ENCODE assay signal across 25 mouse cellular contexts in the genomic region with DNA sequence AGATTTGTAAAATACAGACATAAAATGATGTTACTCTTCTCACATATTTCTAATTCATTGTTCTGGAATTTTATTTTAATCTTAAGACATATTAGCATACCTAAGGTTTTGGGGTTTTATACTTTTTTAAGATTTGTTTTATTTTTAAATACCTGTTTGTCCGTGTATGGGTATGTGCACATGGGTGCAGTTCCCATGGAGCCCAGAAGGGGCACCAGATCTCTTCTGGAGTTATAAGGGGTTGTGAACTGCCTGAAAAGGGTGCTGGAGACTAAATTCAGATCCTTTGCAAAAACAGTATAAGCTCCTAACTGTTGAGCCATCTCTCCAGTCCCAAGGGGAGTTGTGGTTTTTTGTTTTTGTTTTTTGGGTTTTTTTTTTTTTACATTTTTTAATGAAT.
A peak's percentile ranks its signal among the peaks of the same experiment; 100 is the strongest.
DNase-seq lines count a peak whose midpoint lies in the region; ATAC-seq and TF ChIP-seq lines count a peak whose summit lies in the region.
"Had no signal": no experiment of that assay in that cellular context is flagged by ENCODE, and none has a peak within 500 bp of the region (broad histone marks: within the 10 kb centered on the region; RNA-seq: fewer than 3 reads in every experiment).

No protein-coding gene starts in this region.

- in situ Hi-C loops in Patski (cut with MboI; ENCODE audit: low pct_unique_long_range_greater_than_20kb): no loop called here

- H3K9ac ChIP-seq in midbrain, postnatal 0 days (replicated peaks; ENCODE audit: low read length, poor library complexity, severe bottlenecking): no peak overlapping the region
- H3K9ac ChIP-seq in midbrain, embryonic 14.5 days (replicated peaks; ENCODE audit: low read length): no peak overlapping the region
- no peak overlapping the region for H3K9ac ChIP-seq in stomach, postnatal 0 days (ENCODE audit: low read length)
- H3K9ac ChIP-seq: embryonic facial prominence, embryonic 15.5 days; hindbrain, embryonic 12.5 days; limb, embryonic 13.5 days; midbrain, embryonic 13.5 days had no signal

- H3K27me3 ChIP-seq in midbrain, postnatal 0 days (ENCODE audit: insufficient read depth, low read length): no peaks in the 10 kb centered on the region
- no peaks in the 10 kb centered on the region for H3K27me3 ChIP-seq in midbrain, embryonic 14.5 days (ENCODE audit: control insufficient read depth, insufficient read depth, low read length)
- H3K27me3 ChIP-seq in Patski: no peaks in the 10 kb centered on the region
- H3K27me3 ChIP-seq in stomach, postnatal 0 days (ENCODE audit: control insufficient read depth, insufficient read depth, low read length): no peaks in the 10 kb centered on the region
- H3K27me3 ChIP-seq: CH12.LX; embryonic facial prominence, embryonic 15.5 days; hindbrain, embryonic 12.5 days; limb, embryonic 13.5 days; midbrain, embryonic 13.5 days had no signal

- POLR2A ChIA-PET in Patski (lab: Charles Lee): no interaction called here

- CTCF ChIA-PET in Patski (lab: Charles Lee): no interaction called here

- TF ChIP-seq CTCF in layer of hippocampus, adult 2 months (conservative IDR thresholded peaks at IDR 0.05): peak; percentile 55
- TF ChIP-seq CTCF in midbrain, postnatal 0 days (IDR thresholded peaks at IDR 0.05): peak; percentile 36; the same call in 1 of the 2 replicates
- TF ChIP-seq CTCF in Patski (IDR thresholded peaks at IDR 0.05): peak; percentile 52
- TF ChIP-seq CTCF in stomach, postnatal 0 days (IDR thresholded peaks at IDR 0.05; ENCODE audit: low read depth): peak; percentile 43

- H3K4me3 ChIP-seq in layer of hippocampus, adult 2 months: no peak overlapping the region
- no peak overlapping the region for H3K4me3 ChIP-seq in midbrain, postnatal 0 days (ENCODE audit: low read depth, low read length)
- H3K4me3 ChIP-seq in midbrain, embryonic 14.5 days (replicated peaks; ENCODE audit: low read depth, low read length): no peak overlapping the region
- H3K4me3 ChIP-seq in stomach, postnatal 0 days (ENCODE audit: low read depth, low read length): no peak overlapping the region
- H3K4me3 ChIP-seq: embryonic facial prominence, embryonic 15.5 days; hindbrain, embryonic 12.5 days; limb, embryonic 13.5 days; midbrain, embryonic 13.5 days; myocyte had no signal

- H3K4me2 ChIP-seq in midbrain, postnatal 0 days (ENCODE audit: low read depth, low read length, poor library complexity, severe bottlenecking): no peak overlapping the region
- H3K4me2 ChIP-seq in midbrain, embryonic 14.5 days (ENCODE audit: low read length): no peak overlapping the region
- no peak overlapping the region for H3K4me2 ChIP-seq in stomach, postnatal 0 days (replicated peaks; ENCODE audit: low read depth)
- H3K4me2 ChIP-seq: embryonic facial prominence, embryonic 15.5 days; heart, embryonic 11.5 days; hindbrain, embryonic 12.5 days; limb, embryonic 13.5 days; midbrain, embryonic 13.5 days had no signal

- ATAC-seq in midbrain, postnatal 0 days (ENCODE audit: low FRiP score): no peak
- no peak for ATAC-seq in midbrain, embryonic 14.5 days (ENCODE audit: low FRiP score, low TSS enrichment)
- ATAC-seq in Patski: no peak
- no peak for ATAC-seq in stomach, postnatal 0 days (ENCODE audit: low FRiP score, low TSS enrichment)
- ATAC-seq: midbrain, embryonic 13.5 days had no signal

- H3K9me3 ChIP-seq in midbrain, postnatal 0 days (ENCODE audit: low read length): no peaks in the 10 kb centered on the region
- 0 out of 2 replicates have a peak, but pooled peaks cover 2% of the 10 kb centered on the region for H3K9me3 ChIP-seq in midbrain, embryonic 14.5 days (ENCODE audit: control insufficient read depth, low read length)
- no peaks in the 10 kb centered on the region for H3K9me3 ChIP-seq in stomach, postnatal 0 days (ENCODE audit: control insufficient read depth, low read length)
- H3K9me3 ChIP-seq: embryonic facial prominence, embryonic 15.5 days; hindbrain, embryonic 12.5 days; limb, embryonic 13.5 days; midbrain, embryonic 13.5 days had no signal

- H3K36me3 ChIP-seq in midbrain, postnatal 0 days (ENCODE audit: insufficient read depth, low read length): no peaks in the 10 kb centered on the region
- no peaks in the 10 kb centered on the region for H3K36me3 ChIP-seq in midbrain, embryonic 14.5 days (ENCODE audit: control insufficient read depth, insufficient read depth, low read length)
- H3K36me3 ChIP-seq in stomach, postnatal 0 days (ENCODE audit: control insufficient read depth, insufficient read depth, low read length): no peaks in the 10 kb centered on the region
- H3K36me3 ChIP-seq: embryonic facial prominence, embryonic 15.5 days; hindbrain, embryonic 12.5 days; limb, embryonic 13.5 days; midbrain, embryonic 13.5 days had no signal

- DNase-seq in layer of hippocampus, adult 2 months (ENCODE audit: low spot score in 2 of 2): no peak
- DNase-seq in layer of hippocampus, adult 8-10 months (ENCODE audit: low spot score in 2 of 2): no peak
- no peak for DNase-seq in midbrain, postnatal 0 days (ENCODE audit: low spot score)
- DNase-seq in midbrain, embryonic 14.5 days: no peak
- no peak for DNase-seq in Patski (ENCODE audit: low read depth, low spot score)
- DNase-seq in stomach, postnatal 0 days (ENCODE audit: low spot score): no peak
- no peak for DNase-seq in urinary bladder, postnatal 36 days (ENCODE audit: low spot score in 2 of 2)
- no peak for DNase-seq in adrenal gland, adult 8-10 months
- DNase-seq: adrenal gland, postnatal 25 days; cerebellum, adult 18-20 months; cerebellum, postnatal 25 days; gastrocnemius, postnatal 14 days; heart, postnatal 14 days; kidney, postnatal 36 days; right cerebral cortex, postnatal 14 days; spleen, adult 18-20 months; thymus, adult 18-20 months; thymus, postnatal 4 days had no signal

- H3K27ac ChIP-seq in layer of hippocampus, adult 2 months: no peak overlapping the region
- H3K27ac ChIP-seq in midbrain, postnatal 0 days (ENCODE audit: low read depth, low read length): no peak overlapping the region
- H3K27ac ChIP-seq in midbrain, embryonic 14.5 days (replicated peaks; ENCODE audit: low read depth, low read length): no peak overlapping the region
- no peak overlapping the region for H3K27ac ChIP-seq in stomach, postnatal 0 days (replicated peaks)
- H3K27ac ChIP-seq: embryonic facial prominence, embryonic 15.5 days; hindbrain, embryonic 12.5 days; limb, embryonic 13.5 days; midbrain, embryonic 13.5 days had no signal

- 98% methylated on average over 1 of the region's 1 CpGs for WGBS in midbrain, postnatal 0 days
- WGBS in midbrain, embryonic 14.5 days: 98% methylated on average over 1 of the region's 1 CpGs
- WGBS in stomach, postnatal 0 days: 89% methylated on average over 1 of the region's 1 CpGs

- TF ChIP-seq EP300 in stomach, postnatal 0 days (optimal IDR thresholded peaks at IDR 0.05): no peak

- H3K4me1 ChIP-seq in midbrain, postnatal 0 days (ENCODE audit: insufficient read depth, low read length): no peaks in the 10 kb centered on the region; the same call in 1 of the 2 replicates
- H3K4me1 ChIP-seq in midbrain, embryonic 14.5 days (ENCODE audit: control insufficient read depth, insufficient read depth, low read length): peaks cover 10% of the 10 kb centered on the region
- peaks cover 3% of the 10 kb centered on the region; the same call in 1 of the 2 replicates for H3K4me1 ChIP-seq in stomach, postnatal 0 days (replicated peaks; ENCODE audit: control insufficient read depth, insufficient read depth)
- H3K4me1 ChIP-seq: embryonic facial prominence, embryonic 15.5 days had no signal
